Mouse (Mus musculus) ES-E14 (cell line): Measurements from ENCODE around the gene Il11ra1. TPM values are rescaled to one million over a fixed set of nuclear protein-coding genes. Genes with fewer than 3 reads are reported as not detected.

ENCODE experiments used
- DNase-seq: peaks from one replicate; pipeline ENCODE4 v3.0.0-alpha.2; 2013; ENCODE audit warnings: low read depth, low spot score
- H3K27ac ChIP-seq: 2 replicates; pipeline ENCODE4 v1.5.1; 2012; ENCODE audit warnings: low read depth, mild to moderate bottlenecking, low read length, moderate library complexity, mixed read lengths; ENCODE audit not compliant: poor library complexity, insufficient read depth, severe bottlenecking
- H3K36me3 ChIP-seq: 2 replicates; pipeline ENCODE4 v1.6.1; 2012; ENCODE audit warnings: mild to moderate bottlenecking, low read length, moderate library complexity, mixed read lengths; ENCODE audit not compliant: control insufficient read depth, poor library complexity, insufficient read depth, severe bottlenecking
- H3K4me1 ChIP-seq, 2 experiments: fragments of 150-350 bp in 1 of 2; sonication (generic) in 1 of 2; 2 replicates each; pipeline ENCODE4 v1.6.1; 2012; ENCODE audit warnings: low read length in 2 of 2, mild to moderate bottlenecking in 1 of 2, mixed read lengths in 1 of 2; ENCODE audit not compliant: control insufficient read depth in 2 of 2, insufficient read depth in 2 of 2, poor library complexity in 1 of 2
- H3K4me3 ChIP-seq, 2 experiments: fragments of 150-350 bp in 1 of 2; sonication (generic) in 1 of 2; 2 replicates each; pipeline ENCODE4 v1.5.1; 2012; ENCODE audit warnings: low read length in 2 of 2, low read depth in 1 of 2, mild to moderate bottlenecking in 1 of 2, mixed read lengths in 1 of 2; ENCODE audit not compliant: insufficient read depth in 1 of 2, poor library complexity in 1 of 2, severe bottlenecking in 1 of 2
- H3K9ac ChIP-seq: 2 replicates; pipeline ENCODE4 v1.6.1; 2012; ENCODE audit warnings: low read depth, mild to moderate bottlenecking, low read length, mixed read lengths; ENCODE audit not compliant: poor library complexity, insufficient read depth, severe bottlenecking
- H3K9me3 ChIP-seq: fragments of 150-350 bp; sonication (generic); 2 replicates; pipeline ENCODE4 v1.6.1; 2012; ENCODE audit warnings: low read depth, mild to moderate bottlenecking, low read length; ENCODE audit not compliant: control insufficient read depth, insufficient read depth
- CHD2 ChIP-seq: IDR thresholded peaks from 2 replicates; pipeline ENCODE4 v1.6.1; 2014; ENCODE audit warnings: mild to moderate bottlenecking, low read depth, low read length, inconsistent platforms
- HCFC1 ChIP-seq: IDR thresholded peaks from 2 replicates; pipeline ENCODE4 v1.6.1; 2012; ENCODE audit warnings: low read length, inconsistent platforms, borderline replicate concordance; ENCODE audit not compliant: insufficient read depth
- MAFK ChIP-seq: IDR thresholded peaks from 2 replicates; pipeline ENCODE4 v1.6.1; 2014; ENCODE audit warnings: mild to moderate bottlenecking, low read depth, low read length, inconsistent platforms; ENCODE audit not compliant: insufficient read depth
- ZC3H11A ChIP-seq: IDR thresholded peaks from 2 replicates; pipeline ENCODE4 v1.6.1; 2012; ENCODE audit warnings: low read depth, mild to moderate bottlenecking, inconsistent platforms, low read length, borderline replicate concordance
- ZNF384 ChIP-seq: IDR thresholded peaks from 2 replicates; pipeline ENCODE4 v1.6.1; 2012; ENCODE audit warnings: low read depth, low read length, inconsistent platforms
- in situ Hi-C, 2 experiments: fragments of 600-800 bp; cut with MboI; formaldehyde crosslinking; loops; one replicate each; pipeline ENCODE4 v1.15.1; 2025; ENCODE audit warnings: low sequenced_read_pairs in 2 of 2, inconsistent platforms in 1 of 2; ENCODE audit not compliant: unreplicated experiment in 2 of 2
- total RNA-seq: library from RNA; depleted of rRNA; stranded (reverse); fragments of 300-350 nt; gene quantifications from 2 replicates; pipeline ENCODE4 v1.2.3, GENCODE M21; 2012

Gene Il11ra1
- total RNA-seq, 1 experiment, result 13.5 TPM

GRCm38 (mm10) chr4:41713197-41714067 lies 13.6 kb downstream of the Il11ra1 start, which contains the start of gene Rpp25l:
Gene Rpp25l (minus strand): TSS chr4:41713534.
- H3K4me1 ChIP-seq, result peaks cover 2 to 5% of the 10 kb centered on the region in 2 experiments; a peak in 1 of 4 replicates
- H3K9me3 ChIP-seq, result no peaks in the 10 kb centered on the region
- peak within 1 kb of the TSS; percentile 68 to 100 for H3K4me3 ChIP-seq
- peak within 1 kb of the TSS; percentile 82 for H3K9ac ChIP-seq
- no peak for TF ChIP-seq CHD2
- no peak for TF ChIP-seq ZNF384
- no peak for TF ChIP-seq MAFK
- TF ChIP-seq HCFC1, result no peak
- peak; percentile 67 for DNase-seq
- in situ Hi-C loops, result loop anchor here in 1 of 2 experiments (25.0 kb wide), 1 partner anchor 151 kb away; the partner anchor contains the start of genes Dnaic1 and Fam219a
- 0 out of 2 replicates have a peak within 1 kb of the TSS, but pooled peaks have one; percentile 1 for H3K27ac ChIP-seq
- peaks cover 17% of the 10 kb centered on the region; the same call in 1 of the 2 replicates for H3K36me3 ChIP-seq

DNA sequence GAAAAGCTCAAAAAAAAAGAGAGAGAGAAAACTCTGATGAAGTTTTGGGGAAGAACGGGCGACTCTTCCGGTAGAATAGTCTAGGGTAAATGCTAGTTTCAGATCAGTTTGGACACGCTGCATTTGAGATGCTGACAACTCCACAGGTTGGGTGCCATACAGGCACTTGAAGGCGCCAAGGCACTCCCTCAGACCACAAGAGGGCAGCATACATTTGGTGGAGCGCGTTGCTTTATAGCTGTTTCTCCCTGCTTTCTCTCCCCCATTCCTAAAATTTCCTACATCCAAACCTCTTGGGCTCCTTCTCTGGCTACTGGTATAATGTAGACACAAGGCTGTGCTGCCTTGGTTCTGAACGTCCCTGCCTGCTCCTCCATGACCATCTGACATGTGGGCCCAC lies 14.5 kb downstream of the Il11ra1 start:
- in situ Hi-C loops, result loop anchor here in 1 of 2 experiments (25.0 kb wide), 1 partner anchor 152 kb away; the partner anchor contains the start of genes Dnaic1 and Fam219a
- H3K4me1 ChIP-seq, result peaks cover 2 to 5% of the 10 kb centered on the region in 2 experiments; a peak in 1 of 4 replicates
- H3K9ac ChIP-seq, result no peak overlapping the region
- H3K36me3 ChIP-seq, result peaks cover 17% of the 10 kb centered on the region; the same call in 1 of the 2 replicates
- peak overlapping the region in 1 of 2 experiments; percentile 11; a peak in 1 of 4 replicates for H3K4me3 ChIP-seq
- DNase-seq, result no peak
- no peaks in the 10 kb centered on the region for H3K9me3 ChIP-seq
- H3K27ac ChIP-seq, result no peak overlapping the region
- no peak for TF ChIP-seq CHD2

GRCm38 (mm10) chr4:41715082-41715481 lies 15.3 kb downstream of the Il11ra1 start:
- no peak overlapping the region for H3K9ac ChIP-seq
- no peak overlapping the region for H3K4me3 ChIP-seq
- in situ Hi-C loops, result loop anchor here in 1 of 2 experiments (25.0 kb wide), 1 partner anchor 153 kb away; the partner anchor contains the start of genes Dnaic1 and Fam219a
- H3K4me1 ChIP-seq, result peaks cover 2 to 5% of the 10 kb centered on the region in 2 experiments; a peak in 1 of 4 replicates
- peaks cover 21% of the 10 kb centered on the region; the same call in 1 of the 2 replicates for H3K36me3 ChIP-seq
- no peak for DNase-seq
- TF ChIP-seq MAFK (no peak), ZNF384 (no peak), CHD2 (no peak), HCFC1 (no peak), ZC3H11A (no peak)
- no peaks in the 10 kb centered on the region for H3K9me3 ChIP-seq
- H3K27ac ChIP-seq, result no peak overlapping the region

DNA sequence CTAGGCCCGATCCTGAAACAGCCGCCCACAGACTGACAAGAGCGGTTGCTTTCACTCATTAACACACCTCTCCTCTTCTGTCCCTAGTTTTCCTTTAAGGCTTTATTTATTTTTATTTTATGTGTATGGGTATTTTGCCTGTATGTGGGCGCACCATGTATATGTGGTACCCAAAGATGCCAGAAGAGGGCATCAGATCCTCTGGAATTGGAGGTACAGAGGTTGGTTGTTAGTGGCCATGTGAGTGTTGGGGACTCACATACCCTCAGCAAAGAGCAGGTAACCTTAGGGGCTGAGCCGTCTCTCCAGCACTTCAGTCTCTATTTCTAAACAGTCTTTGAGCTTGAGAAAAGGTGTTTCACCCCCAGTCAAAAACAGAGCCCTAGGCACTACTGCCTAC lies 15.8 kb downstream of the Il11ra1 start:
- peaks cover 2 to 5% of the 10 kb centered on the region in 2 experiments; a peak in 1 of 4 replicates for H3K4me1 ChIP-seq
- in situ Hi-C loops, result loop anchor here in 1 of 2 experiments (25.0 kb wide), 1 partner anchor 153 kb away; the partner anchor contains the start of genes Dnaic1 and Fam219a

More for the DNA sequence above, 15.8 kb downstream of the Il11ra1 start:
- no peak overlapping the region for H3K9ac ChIP-seq
- peaks cover 21% of the 10 kb centered on the region; the same call in 1 of the 2 replicates for H3K36me3 ChIP-seq
- TF ChIP-seq HCFC1 (no peak), CHD2 (no peak), ZC3H11A (no peak), ZNF384 (no peak), MAFK (no peak)
- no peak overlapping the region for H3K27ac ChIP-seq
- no peak overlapping the region for H3K4me3 ChIP-seq
- DNase-seq, result no peak
- H3K9me3 ChIP-seq, result no peaks in the 10 kb centered on the region
